Mouse (Mus musculus): ENCODE measurements at regions not wholly inside any gene's neighbourhood (a gene's known extent, or its start where the extent isn't known, plus 50 kb on each side); places are given as distances from the start of the nearest gene placed in this dataset.

DNA sequence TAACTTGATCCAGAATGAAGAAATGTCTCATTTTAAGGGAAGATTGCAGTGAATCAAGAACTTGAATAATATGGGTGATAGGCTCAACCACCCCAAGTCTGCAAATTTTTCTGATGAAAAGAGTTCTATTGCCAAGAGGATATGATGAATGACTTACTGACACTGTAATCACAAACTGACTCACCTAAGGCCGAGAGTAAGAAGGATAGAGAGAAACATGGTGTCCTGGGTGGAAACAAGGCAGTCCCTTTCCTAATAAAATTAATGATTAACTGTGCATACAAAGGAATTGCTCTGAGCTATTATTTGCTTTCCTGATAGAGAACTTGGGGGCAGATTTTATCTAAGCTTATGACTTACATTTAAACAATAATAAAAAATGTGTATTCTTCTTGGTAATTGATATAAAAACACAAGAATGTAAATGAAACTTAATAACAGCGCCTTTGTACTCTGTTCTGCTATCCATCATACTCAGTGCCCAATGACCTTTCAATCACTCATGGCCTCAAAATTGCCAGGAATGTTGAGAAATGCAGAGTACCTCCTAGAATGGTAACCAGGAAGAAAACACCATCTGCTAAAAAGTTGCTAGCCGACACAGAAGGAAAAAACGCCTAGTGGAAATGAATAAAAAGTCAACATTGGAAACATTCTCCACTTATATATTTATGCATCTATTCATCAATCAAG is 606.7 kb downstream of the Efnb2 start:
- WGBS = 46% methylated on average over 4 of the region's 4 CpGs
- no peaks in the 10 kb centered on the region for H3K9me3 ChIP-seq (replicated peaks; ENCODE audit: control insufficient read depth, low read length)
- no peak overlapping the region for H3K4me3 ChIP-seq (replicated peaks; ENCODE audit: low read length)
- no peaks in the 10 kb centered on the region for H3K36me3 ChIP-seq (ENCODE audit: control insufficient read depth, insufficient read depth, low read length)
- no peak overlapping the region for H3K4me2 ChIP-seq (ENCODE audit: low read depth, low read length)
- no peak overlapping the region for H3K9ac ChIP-seq (ENCODE audit: low read length)
- no peak overlapping the region for H3K27ac ChIP-seq (ENCODE audit: low read length)
- ATAC-seq (ENCODE audit: insufficient read depth, low FRiP score) = peak; percentile 83; the same call in 1 of the 2 replicates
- no peaks in the 10 kb centered on the region for H3K27me3 ChIP-seq (ENCODE audit: control insufficient read depth, insufficient read depth, low read length)
- peaks cover 12% of the 10 kb centered on the region for H3K4me1 ChIP-seq (ENCODE audit: control insufficient read depth, insufficient read depth, low read length)

GRCm38 (mm10) chr8:8051186-8051585 is 609.9 kb downstream of the Efnb2 start:
- Histone ChIP-seq H3K27ac (ENCODE audit: low read length) (peak overlapping the region; percentile 48), H3K27me3 (ENCODE audit: control insufficient read depth, insufficient read depth, low read length) (no peaks in the 10 kb centered on the region), H3K4me3 (replicated peaks; ENCODE audit: low read length) (no peak overlapping the region), H3K36me3 (ENCODE audit: control insufficient read depth, insufficient read depth, low read length) (no peaks in the 10 kb centered on the region), H3K4me1 (ENCODE audit: control insufficient read depth, insufficient read depth, low read length) (peaks cover 12% of the 10 kb centered on the region), H3K9ac (ENCODE audit: low read length) (0 out of 2 replicates have a peak overlapping the region, but pooled peaks have one; percentile 20), H3K9me3 (replicated peaks; ENCODE audit: control insufficient read depth, low read length) (no peaks in the 10 kb centered on the region), H3K4me2 (ENCODE audit: low read depth, low read length) (no peak overlapping the region)
- WGBS = 6% methylated on average over 3 of the region's 3 CpGs
- ATAC-seq (ENCODE audit: insufficient read depth, low FRiP score) = peak; percentile 65

DNA sequence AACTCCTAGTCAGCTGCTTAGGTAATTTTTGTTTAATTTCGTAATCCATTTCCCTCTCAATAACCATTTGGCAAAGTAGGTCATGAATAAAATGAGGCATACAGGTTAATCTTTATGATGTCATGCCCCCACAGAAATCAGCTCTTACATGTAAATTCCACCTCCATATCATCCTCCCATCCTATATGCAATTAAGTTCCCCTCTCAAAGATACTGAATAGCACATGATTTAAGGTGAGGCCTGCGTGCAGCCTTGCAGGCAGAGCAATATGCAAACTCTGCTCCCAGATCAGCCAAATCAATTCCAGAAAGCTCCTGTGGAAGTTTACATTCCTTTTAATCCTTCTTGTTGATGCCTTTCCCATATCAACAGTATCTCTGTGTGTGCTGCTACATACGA is 610.3 kb downstream of the Efnb2 start:
- peak overlapping the region; percentile 48; the same call in 1 of the 2 replicates for H3K27ac ChIP-seq (ENCODE audit: low read length)
- no peaks in the 10 kb centered on the region for H3K9me3 ChIP-seq (replicated peaks; ENCODE audit: control insufficient read depth, low read length)
- ATAC-seq (ENCODE audit: insufficient read depth, low FRiP score) = peak; percentile 42; the same call in 1 of the 2 replicates

GRCm38 (mm10) chr8:8044926-8045325 is 616.1 kb downstream of the Efnb2 start:
- no peak for ATAC-seq (ENCODE audit: insufficient read depth, low FRiP score)
- 63% methylated on average over 1 of the region's 1 CpGs for WGBS
- Histone ChIP-seq H3K27me3 (ENCODE audit: control insufficient read depth, insufficient read depth, low read length) (no peaks in the 10 kb centered on the region), H3K4me3 (replicated peaks; ENCODE audit: low read length) (no peak overlapping the region), H3K9me3 (replicated peaks; ENCODE audit: control insufficient read depth, low read length) (no peaks in the 10 kb centered on the region), H3K27ac (ENCODE audit: low read length) (no peak overlapping the region), H3K4me1 (ENCODE audit: control insufficient read depth, insufficient read depth, low read length) (no peaks in the 10 kb centered on the region), H3K9ac (ENCODE audit: low read length) (no peak overlapping the region), H3K4me2 (ENCODE audit: low read depth, low read length) (no peak overlapping the region), H3K36me3 (ENCODE audit: control insufficient read depth, insufficient read depth, low read length) (no peaks in the 10 kb centered on the region)

More for the DNA sequence above, 610.3 kb downstream of the Efnb2 start:
- peaks cover 12% of the 10 kb centered on the region for H3K4me1 ChIP-seq (ENCODE audit: control insufficient read depth, insufficient read depth, low read length)
- H3K4me2 ChIP-seq (ENCODE audit: low read depth, low read length) = no peak overlapping the region
- WGBS = 46% methylated on average over 3 of the region's 3 CpGs
- H3K36me3 ChIP-seq (ENCODE audit: control insufficient read depth, insufficient read depth, low read length) = no peaks in the 10 kb centered on the region
- H3K27me3 ChIP-seq (ENCODE audit: control insufficient read depth, insufficient read depth, low read length) = no peaks in the 10 kb centered on the region
- 0 out of 2 replicates have a peak overlapping the region, but pooled peaks have one; percentile 20 for H3K9ac ChIP-seq (ENCODE audit: low read length)
- H3K4me3 ChIP-seq (replicated peaks; ENCODE audit: low read length) = no peak overlapping the region

DNA sequence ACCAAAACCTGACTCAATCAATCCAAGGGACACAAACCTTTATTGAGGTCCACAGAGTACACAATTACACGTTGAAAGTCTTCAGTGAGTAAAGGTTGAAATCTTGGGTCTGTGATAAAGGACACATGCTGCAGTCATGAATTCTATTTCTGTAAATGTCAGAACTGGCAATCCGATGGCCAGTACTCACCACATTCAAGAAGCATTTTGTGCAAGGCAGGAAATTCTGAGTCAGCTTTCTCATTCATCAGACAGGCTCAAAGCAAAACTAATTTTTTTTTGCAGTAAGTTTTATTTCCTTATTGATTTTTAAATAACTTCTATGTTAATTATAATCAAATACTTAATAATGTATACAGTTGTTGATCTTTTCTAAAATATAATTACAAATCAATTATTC is 616.7 kb downstream of the Efnb2 start:
- ATAC-seq (ENCODE audit: insufficient read depth, low FRiP score) = no peak
- Histone ChIP-seq H3K9ac (ENCODE audit: low read length) (no peak overlapping the region), H3K4me2 (ENCODE audit: low read depth, low read length) (no peak overlapping the region), H3K4me3 (replicated peaks; ENCODE audit: low read length) (no peak overlapping the region), H3K27me3 (ENCODE audit: control insufficient read depth, insufficient read depth, low read length) (no peaks in the 10 kb centered on the region), H3K9me3 (replicated peaks; ENCODE audit: control insufficient read depth, low read length) (no peaks in the 10 kb centered on the region), H3K27ac (ENCODE audit: low read length) (no peak overlapping the region), H3K4me1 (ENCODE audit: control insufficient read depth, insufficient read depth, low read length) (no peaks in the 10 kb centered on the region), H3K36me3 (ENCODE audit: control insufficient read depth, insufficient read depth, low read length) (no peaks in the 10 kb centered on the region)
- WGBS = 56% methylated on average over 2 of the region's 2 CpGs

GRCm38 (mm10) chr8:8037929-8038328 is 623.1 kb downstream of the Efnb2 start:
- no peak overlapping the region for H3K27ac ChIP-seq (ENCODE audit: low read length)
- no peak overlapping the region for H3K4me2 ChIP-seq (ENCODE audit: low read depth, low read length)
- no peaks in the 10 kb centered on the region for H3K27me3 ChIP-seq (ENCODE audit: control insufficient read depth, insufficient read depth, low read length)
- no peak overlapping the region for H3K9ac ChIP-seq (ENCODE audit: low read length)
- H3K4me1 ChIP-seq (ENCODE audit: control insufficient read depth, insufficient read depth, low read length) = no peaks in the 10 kb centered on the region
- no peak for ATAC-seq (ENCODE audit: insufficient read depth, low FRiP score)
- H3K9me3 ChIP-seq (replicated peaks; ENCODE audit: control insufficient read depth, low read length) = no peaks in the 10 kb centered on the region
- H3K4me3 ChIP-seq (replicated peaks; ENCODE audit: low read length) = no peak overlapping the region
- H3K36me3 ChIP-seq (ENCODE audit: control insufficient read depth, insufficient read depth, low read length) = no peaks in the 10 kb centered on the region
- 67% methylated on average over 1 of the region's 1 CpGs for WGBS

DNA sequence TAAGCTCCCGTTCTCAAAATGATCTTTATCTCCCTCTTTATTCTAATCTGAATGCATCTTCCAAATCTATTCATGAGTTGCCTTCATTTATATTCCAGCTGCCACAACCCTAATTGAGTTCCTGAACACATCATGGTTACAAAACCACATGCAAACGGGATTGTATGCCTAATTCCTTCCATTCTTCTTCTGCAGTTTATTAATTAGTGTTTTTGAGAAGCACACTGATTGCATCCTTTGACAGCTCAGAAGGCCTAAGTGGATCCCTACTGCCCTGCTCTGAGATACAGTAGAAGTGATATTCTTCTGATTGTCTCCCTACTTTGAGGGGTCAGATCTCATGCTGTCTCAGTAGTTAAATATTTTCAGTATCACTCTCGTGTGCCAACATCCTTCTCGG is 649.9 kb downstream of the Efnb2 start:
- H3K9ac ChIP-seq (ENCODE audit: low read length) = no peak overlapping the region
- H3K4me1 ChIP-seq (ENCODE audit: control insufficient read depth, insufficient read depth, low read length) = no peaks in the 10 kb centered on the region
- no peaks in the 10 kb centered on the region for H3K27me3 ChIP-seq (ENCODE audit: control insufficient read depth, insufficient read depth, low read length)
- H3K36me3 ChIP-seq (ENCODE audit: control insufficient read depth, insufficient read depth, low read length) = no peaks in the 10 kb centered on the region
- no peak for ATAC-seq (ENCODE audit: insufficient read depth, low FRiP score)
- H3K4me3 ChIP-seq (replicated peaks; ENCODE audit: low read length) = no peak overlapping the region
- H3K9me3 ChIP-seq (replicated peaks; ENCODE audit: control insufficient read depth, low read length) = no peaks in the 10 kb centered on the region
- H3K27ac ChIP-seq (ENCODE audit: low read length) = no peak overlapping the region
- no peak overlapping the region for H3K4me2 ChIP-seq (ENCODE audit: low read depth, low read length)
- 78% methylated on average over 4 of the region's 4 CpGs for WGBS

DNA sequence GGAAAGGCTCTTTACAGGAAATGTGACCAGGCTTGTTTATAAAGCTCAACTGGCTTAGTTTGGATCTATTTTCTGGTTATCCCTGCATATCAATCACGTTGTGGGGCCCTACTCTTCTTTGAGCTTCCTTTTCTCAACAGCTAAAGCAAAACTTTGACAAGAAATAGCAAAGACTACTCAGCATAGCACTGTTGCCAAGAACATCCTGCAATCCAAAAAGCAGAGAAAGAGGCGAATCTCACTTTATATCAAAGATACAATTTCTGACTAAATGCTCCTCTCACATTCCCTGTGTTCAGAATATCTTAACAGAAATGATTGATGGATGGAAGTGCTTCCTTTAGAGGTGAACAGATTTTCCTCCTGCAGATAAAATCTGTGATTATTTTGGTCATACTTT is 666.1 kb downstream of the Efnb2 start:
- no peak for ATAC-seq (ENCODE audit: insufficient read depth, low FRiP score)
- Histone ChIP-seq H3K4me3 (replicated peaks; ENCODE audit: low read length) (no peak overlapping the region), H3K27me3 (ENCODE audit: control insufficient read depth, insufficient read depth, low read length) (no peaks in the 10 kb centered on the region), H3K9me3 (replicated peaks; ENCODE audit: control insufficient read depth, low read length) (no peaks in the 10 kb centered on the region), H3K4me1 (ENCODE audit: control insufficient read depth, insufficient read depth, low read length) (no peaks in the 10 kb centered on the region), H3K36me3 (ENCODE audit: control insufficient read depth, insufficient read depth, low read length) (no peaks in the 10 kb centered on the region), H3K4me2 (ENCODE audit: low read depth, low read length) (no peak overlapping the region), H3K27ac (ENCODE audit: low read length) (no peak overlapping the region), H3K9ac (ENCODE audit: low read length) (no peak overlapping the region)
- WGBS = 44% methylated on average over 2 of the region's 2 CpGs

- Histone ChIP-seq H3K27ac (ENCODE audit: low read length) (no peak overlapping the region), H3K9me3 (replicated peaks; ENCODE audit: control insufficient read depth, low read length) (no peaks in the 10 kb centered on the region), H3K36me3 (ENCODE audit: control insufficient read depth, insufficient read depth, low read length) (no peaks in the 10 kb centered on the region), H3K4me3 (replicated peaks; ENCODE audit: low read length) (no peak overlapping the region), H3K27me3 (ENCODE audit: control insufficient read depth, insufficient read depth, low read length) (no peaks in the 10 kb centered on the region), H3K4me2 (ENCODE audit: low read depth, low read length) (no peak overlapping the region), H3K9ac (ENCODE audit: low read length) (no peak overlapping the region), H3K4me1 (ENCODE audit: control insufficient read depth, insufficient read depth, low read length) (no peaks in the 10 kb centered on the region)
- 90% methylated on average over 3 of the region's 3 CpGs for WGBS
- no peak for ATAC-seq (ENCODE audit: insufficient read depth, low FRiP score)
Measured at GRCm38 (mm10) chr8:7988820-7989219, 672.2 kb downstream of the Efnb2 start.

All from stomach, embryonic 16.5 days (tissue).